ENCODE assay signal across 10 mouse cellular contexts in the genomic region with DNA sequence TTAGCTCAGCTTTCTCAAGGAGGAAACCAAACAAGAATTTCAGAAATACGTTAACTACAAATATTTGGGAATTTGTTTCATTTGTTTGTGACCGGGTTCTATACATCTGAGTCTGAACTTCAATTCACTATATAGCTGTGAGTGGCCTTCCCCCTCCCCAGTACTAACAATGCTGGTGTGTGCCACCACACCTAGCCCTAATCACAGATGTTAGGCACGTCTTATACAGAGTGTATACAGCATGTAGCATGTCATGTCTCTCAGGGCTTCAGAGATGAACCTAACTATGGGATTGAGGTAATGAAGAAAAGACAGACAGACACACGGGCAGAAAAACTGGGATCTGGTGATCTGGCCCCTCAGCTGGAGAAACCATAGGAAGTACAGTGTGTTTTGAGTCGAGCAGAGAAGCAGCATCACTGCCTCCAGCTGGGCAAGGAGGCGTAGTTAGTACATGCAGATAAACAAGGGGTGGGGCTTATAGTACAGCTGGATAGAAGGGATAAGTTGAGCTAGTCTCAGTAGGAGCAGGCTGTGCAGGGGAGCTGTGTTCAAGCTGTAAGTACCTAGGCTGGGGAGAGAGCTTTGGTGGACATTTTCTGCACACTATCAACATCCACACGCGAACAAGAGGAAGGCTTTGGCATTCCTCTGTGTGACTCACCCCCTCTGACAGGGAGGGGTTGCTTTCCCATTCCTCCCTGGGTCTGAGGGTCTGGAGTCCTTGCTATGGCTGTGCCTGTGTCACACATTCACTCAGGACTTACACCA. TPM values are rescaled to one million over a fixed set of nuclear protein-coding genes. Genes with fewer than 3 reads are reported as not detected.
A peak's percentile ranks its signal among the peaks of the same experiment; 100 is the strongest.
DNase-seq lines count a peak whose midpoint lies in the region; ATAC-seq and TF ChIP-seq lines count a peak whose summit lies in the region.
"Had no signal": no experiment of that assay in that cellular context is flagged by ENCODE, and none has a peak within 500 bp of the region (broad histone marks: within the 10 kb centered on the region; RNA-seq: fewer than 3 reads in every experiment).

No protein-coding gene starts in this region.

- no peak overlapping the region for H3K4me2 ChIP-seq in heart, postnatal 0 days (ENCODE audit: low read depth, low read length)
- peak overlapping the region; percentile 65 for H3K4me2 ChIP-seq in liver, embryonic 16.5 days (ENCODE audit: low read depth, low read length)
- H3K4me2 ChIP-seq: neural tube, embryonic 12.5 days had no signal

- no peaks in the 10 kb centered on the region for H3K36me3 ChIP-seq in heart, postnatal 0 days (replicated peaks; ENCODE audit: control insufficient read depth, insufficient read depth, low read length)
- peaks cover 5% of the 10 kb centered on the region for H3K36me3 ChIP-seq in G1E (replicated peaks)
- H3K36me3 ChIP-seq in liver, embryonic 16.5 days (ENCODE audit: control insufficient read depth, insufficient read depth), result 0 out of 2 replicates have a peak, but pooled peaks cover 4% of the 10 kb centered on the region
- H3K36me3 ChIP-seq: neural tube, embryonic 12.5 days had no signal

- peak; percentile 31; the same call in 1 of the 2 replicates for TF ChIP-seq POLR2A in bone marrow, adult 2 months (IDR thresholded peaks at IDR 0.05; ENCODE audit: borderline replicate concordance, control insufficient read depth, low read depth, low read length)

- H3K4me3 ChIP-seq in heart, postnatal 0 days (ENCODE audit: low read depth, low read length), result no peak overlapping the region
- H3K4me3 ChIP-seq in G1E (ENCODE audit: low read depth, low read length), result no peak overlapping the region
- H3K4me3 ChIP-seq in bone marrow, adult 2 months (replicated peaks; ENCODE audit: control insufficient read depth, low read depth, low read length), result peak overlapping the region; percentile 56
- peak overlapping the region; percentile 59 for H3K4me3 ChIP-seq in liver, embryonic 16.5 days (ENCODE audit: low read depth, low read length)
- H3K4me3 ChIP-seq: left cerebral cortex, adult 2 months; neural tube, embryonic 12.5 days had no signal

- ATAC-seq in heart, postnatal 0 days (ENCODE audit: insufficient read depth, low read depth), result peak; percentile 64
- peak; percentile 83 for ATAC-seq in G1E (ENCODE audit: extremely low read depth, insufficient number of reproducible peaks, low FRiP score, poor library complexity, severe bottlenecking)
- ATAC-seq in liver, embryonic 16.5 days (ENCODE audit: low read depth), result peak; percentile 100

- H3K4me1 ChIP-seq in heart, postnatal 0 days (ENCODE audit: control insufficient read depth, insufficient read depth), result peaks cover 6% of the 10 kb centered on the region
- peaks cover 26% of the 10 kb centered on the region for H3K4me1 ChIP-seq in G1E (ENCODE audit: insufficient read depth, low read depth, low read length)
- no peaks in the 10 kb centered on the region; the same call in 1 of the 2 replicates for H3K4me1 ChIP-seq in bone marrow, adult 2 months (ENCODE audit: control insufficient read depth, insufficient read depth, low read length)
- peaks cover 20% of the 10 kb centered on the region for H3K4me1 ChIP-seq in liver, embryonic 16.5 days (ENCODE audit: control insufficient read depth, low read depth, low read length)

- TF ChIP-seq CTCF in heart, postnatal 0 days (IDR thresholded peaks at IDR 0.05; ENCODE audit: low read depth), result no peak
- no peak for TF ChIP-seq CTCF in G1E (IDR thresholded peaks at IDR 0.05; ENCODE audit: low read depth, low read length)
- TF ChIP-seq CTCF in bone marrow, adult 2 months (IDR thresholded peaks at IDR 0.05; ENCODE audit: control insufficient read depth, insufficient read depth, low read length), result no peak

- no peaks in the 10 kb centered on the region for H3K9me3 ChIP-seq in heart, postnatal 0 days (replicated peaks; ENCODE audit: control insufficient read depth, low read length)
- peaks cover 9% of the 10 kb centered on the region; the same call in 1 of the 2 replicates for H3K9me3 ChIP-seq in G1E (replicated peaks)
- H3K9me3 ChIP-seq in liver, embryonic 16.5 days (replicated peaks; ENCODE audit: control insufficient read depth, low read length), result peaks cover 2% of the 10 kb centered on the region; the same call in 1 of the 2 replicates
- H3K9me3 ChIP-seq: neural tube, embryonic 12.5 days had no signal

- TF ChIP-seq EP300 in heart, postnatal 0 days (IDR thresholded peaks at IDR 0.05; ENCODE audit: low read depth), result no peak

- H3K27me3 ChIP-seq in heart, postnatal 0 days (ENCODE audit: control insufficient read depth, insufficient read depth, low read length), result no peaks in the 10 kb centered on the region
- no peaks in the 10 kb centered on the region for H3K27me3 ChIP-seq in G1E (ENCODE audit: insufficient read depth, low read length)
- H3K27me3 ChIP-seq in liver, embryonic 16.5 days (ENCODE audit: control insufficient read depth, insufficient read depth, low read depth, low read length), result no peaks in the 10 kb centered on the region
- H3K27me3 ChIP-seq: neural tube, embryonic 12.5 days had no signal

- peak; percentile 26 for DNase-seq in heart, postnatal 0 days (ENCODE audit: low spot score)
- DNase-seq in heart, adult 18-20 months, result no peak
- DNase-seq in G1E (ENCODE audit: low spot score), result peak; percentile 19
- DNase-seq in right cerebral cortex, postnatal 14 days, result no peak
- no peak for DNase-seq in gastrocnemius, adult 8-10 months (ENCODE audit: low spot score in 2 of 2)
- DNase-seq in thymus, postnatal 0 days (ENCODE audit: low spot score), result no peak

- peak overlapping the region; percentile 18; the same call in 1 of the 2 replicates for H3K27ac ChIP-seq in heart, postnatal 0 days (ENCODE audit: low read depth)
- H3K27ac ChIP-seq in bone marrow, adult 2 months (ENCODE audit: control insufficient read depth, insufficient read depth, low read depth, low read length, poor library complexity), result peak overlapping the region; percentile 79
- H3K27ac ChIP-seq in liver, embryonic 16.5 days (ENCODE audit: low read length), result peak overlapping the region; percentile 98
- H3K27ac ChIP-seq: left cerebral cortex, adult 2 months; neural tube, embryonic 12.5 days had no signal

- WGBS in heart, postnatal 0 days, result 42% methylated on average over 8 of the region's 8 CpGs
- 66% methylated on average over 8 of the region's 8 CpGs for WGBS in bone marrow, adult 2 months
- 33% methylated on average over 8 of the region's 8 CpGs for WGBS in liver, embryonic 16.5 days (ENCODE audit: insufficient replicate concordance)

- no peak overlapping the region for H3K9ac ChIP-seq in heart, postnatal 0 days (replicated peaks; ENCODE audit: low read depth, low read length)
- H3K9ac ChIP-seq in liver, embryonic 16.5 days (ENCODE audit: low read depth, low read length), result peak overlapping the region; percentile 70
- H3K9ac ChIP-seq: neural tube, embryonic 12.5 days had no signal

RNA-seq across cellular contexts. Expression of a gene that starts 8.1 kb away (rescaled TPM):
- total RNA-seq in heart, postnatal 0 days (2014; rRNA removed; ENCODE audit: low replicate concordance), result 69.6 and 73.5 TPM in 2 replicates
- 37.1 and 37.4 TPM in 2 replicates for polyA plus RNA-seq in heart, postnatal 0 days (2015; fragmentation: Nextera tagmentation; extraction: Ambion mirVana)
- total RNA-seq in heart, adult 18-20 months (2021), result 100 to 1,000 TPM; 102 to 109 TPM
- 93.1 and 94.9 TPM in 2 replicates for total RNA-seq in G1E (2014; fragmentation: Nextera tagmentation)
- 98.3 and 102 TPM in 2 replicates for total RNA-seq in G1E (2017)
- polyA plus RNA-seq in G1E (2012), result 20.0 and 25.0 TPM in 2 replicates
- polyA plus RNA-seq in bone marrow, adult 2 months (2011; ENCODE audit: insufficient read depth, insufficient read length, low replicate concordance, missing spikeins), result 13.7 and 19.4 TPM in 2 replicates
- polyA plus RNA-seq in liver, embryonic 16.5 days (2015; fragmentation: Nextera tagmentation; extraction: Ambion mirVana), result 11.3 and 11.8 TPM in 2 replicates
- 100 to 1,000 TPM; 152 to 162 (median 156) TPM for total RNA-seq in gastrocnemius, adult 8-10 months (2022)
- 27.3 and 31.2 TPM in 2 replicates for polyA plus RNA-seq in thymus, postnatal 0 days (2015; fragmentation: Nextera tagmentation; extraction: Ambion mirVana)

RNA-seq across cellular contexts. Expression of a gene that starts 9.0 kb away (rescaled TPM):
- 25.0 and 47.9 TPM in 2 replicates for total RNA-seq in heart, postnatal 0 days (2014; rRNA removed; ENCODE audit: low replicate concordance)
- 47.0 and 47.1 TPM in 2 replicates for polyA plus RNA-seq in heart, postnatal 0 days (2015; fragmentation: Nextera tagmentation; extraction: Ambion mirVana)
- total RNA-seq in heart, adult 18-20 months (2021), result 10 to 100 TPM; 59.1 to 60.9 TPM
- total RNA-seq in G1E (2014; fragmentation: Nextera tagmentation) (16.2 and 28.5 TPM in 2 replicates), G1E (2017) (17.1 and 21.8 TPM in 2 replicates)
- polyA plus RNA-seq in G1E (2012), result 7.2 TPM in 2 replicates
- 19.3 and 38.5 TPM in 2 replicates for polyA plus RNA-seq in bone marrow, adult 2 months (2011; ENCODE audit: insufficient read depth, insufficient read length, low replicate concordance, missing spikeins)
- polyA plus RNA-seq in liver, embryonic 16.5 days (2015; fragmentation: Nextera tagmentation; extraction: Ambion mirVana), result 10.7 and 11.1 TPM in 2 replicates
- 10 to 100 TPM; 59.5 to 66.4 (median 62.1) TPM for total RNA-seq in gastrocnemius, adult 8-10 months (2022)
- 41.7 and 42.4 TPM in 2 replicates for polyA plus RNA-seq in thymus, postnatal 0 days (2015; fragmentation: Nextera tagmentation; extraction: Ambion mirVana)

Comparison
In these comparisons a context has a peak if more than half of its experiments do, and no peak if none do; other contexts are left out.
1. DNase-seq: peak in heart, postnatal 0 days (single experiment) and G1E (single experiment); none in heart, adult 18-20 months (0 of 2), right cerebral cortex, postnatal 14 days (single experiment), gastrocnemius, adult 8-10 months (0 of 2) and thymus, postnatal 0 days (single experiment).
2. H3K27ac ChIP-seq: peak in every context shown above with its lines; median percentile 98 in liver, embryonic 16.5 days; 79 in bone marrow, adult 2 months; 18 in heart, postnatal 0 days.
3. H3K4me3 ChIP-seq: peak in bone marrow, adult 2 months (single experiment) and liver, embryonic 16.5 days (single experiment); none in heart, postnatal 0 days (single experiment) and G1E (single experiment).
4. Peak in every context shown above with its lines, with median percentiles within 50 percentile points of each other: ATAC-seq.